Mouse (Mus musculus): ENCODE data around the gene Gfra1.
A peak's percentile ranks its signal among the peaks of the same experiment; 100 is the strongest.

Gene Gfra1

DNA sequence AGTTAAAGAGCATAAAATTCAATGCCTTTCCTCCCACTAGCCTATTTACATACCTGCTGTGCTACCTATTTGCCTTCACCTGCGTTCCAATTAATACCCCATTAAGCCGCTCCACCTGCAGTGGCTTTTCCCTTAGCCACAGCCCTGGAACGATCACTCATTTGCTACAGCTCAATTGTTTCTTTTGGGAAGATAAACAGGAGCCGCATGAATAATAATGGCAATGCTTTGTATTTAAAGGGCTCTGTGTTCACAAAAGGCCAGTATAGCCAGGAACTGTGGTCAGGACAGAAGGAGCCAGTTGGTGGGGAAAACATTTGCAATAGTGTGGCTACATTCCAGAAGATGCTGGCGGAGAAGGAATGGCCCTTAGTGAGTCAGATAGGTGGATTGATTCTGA is 141.1 kb downstream of the Gfra1 start:
- DNase-seq, result no peak

DNA sequence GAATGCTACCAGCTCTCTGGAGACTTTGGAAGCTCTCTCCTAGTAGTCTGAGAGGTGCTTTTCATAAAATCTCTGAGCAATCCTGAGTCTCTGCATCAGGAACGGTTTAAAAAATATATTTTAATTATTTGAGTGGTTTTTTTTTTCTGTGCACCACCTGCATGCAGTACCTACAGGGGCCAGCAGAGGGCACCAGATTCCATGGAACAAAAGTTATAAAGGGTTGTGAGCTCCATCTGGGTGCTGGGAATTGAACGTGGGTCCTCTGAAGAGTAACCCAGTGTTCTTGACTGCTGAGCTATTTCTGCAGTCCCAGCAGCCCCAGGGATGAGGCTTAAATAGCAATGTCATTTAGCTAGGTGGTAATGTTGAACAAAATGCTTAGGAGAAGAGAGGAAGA is 141.9 kb downstream of the Gfra1 start:
- DNase-seq, result no peak

DNA sequence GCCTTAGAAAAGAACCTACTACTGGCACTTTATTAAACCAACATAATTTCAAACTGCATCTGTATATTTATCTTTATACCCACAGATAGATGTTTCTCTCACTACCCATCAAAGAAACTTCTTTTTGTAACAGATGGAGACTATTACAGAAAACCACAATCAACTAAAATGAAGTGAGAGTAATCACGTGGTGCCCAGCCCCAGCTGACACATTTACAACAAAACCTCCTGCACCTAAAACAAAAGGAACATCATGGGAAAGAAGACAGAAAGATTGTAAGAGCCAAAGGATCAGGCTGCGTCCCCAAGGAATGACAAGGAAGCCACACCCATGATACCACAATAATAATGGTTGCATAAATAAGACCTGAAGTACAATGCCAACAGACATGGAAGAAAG is 143.2 kb downstream of the Gfra1 start:
- no peak for DNase-seq

DNA sequence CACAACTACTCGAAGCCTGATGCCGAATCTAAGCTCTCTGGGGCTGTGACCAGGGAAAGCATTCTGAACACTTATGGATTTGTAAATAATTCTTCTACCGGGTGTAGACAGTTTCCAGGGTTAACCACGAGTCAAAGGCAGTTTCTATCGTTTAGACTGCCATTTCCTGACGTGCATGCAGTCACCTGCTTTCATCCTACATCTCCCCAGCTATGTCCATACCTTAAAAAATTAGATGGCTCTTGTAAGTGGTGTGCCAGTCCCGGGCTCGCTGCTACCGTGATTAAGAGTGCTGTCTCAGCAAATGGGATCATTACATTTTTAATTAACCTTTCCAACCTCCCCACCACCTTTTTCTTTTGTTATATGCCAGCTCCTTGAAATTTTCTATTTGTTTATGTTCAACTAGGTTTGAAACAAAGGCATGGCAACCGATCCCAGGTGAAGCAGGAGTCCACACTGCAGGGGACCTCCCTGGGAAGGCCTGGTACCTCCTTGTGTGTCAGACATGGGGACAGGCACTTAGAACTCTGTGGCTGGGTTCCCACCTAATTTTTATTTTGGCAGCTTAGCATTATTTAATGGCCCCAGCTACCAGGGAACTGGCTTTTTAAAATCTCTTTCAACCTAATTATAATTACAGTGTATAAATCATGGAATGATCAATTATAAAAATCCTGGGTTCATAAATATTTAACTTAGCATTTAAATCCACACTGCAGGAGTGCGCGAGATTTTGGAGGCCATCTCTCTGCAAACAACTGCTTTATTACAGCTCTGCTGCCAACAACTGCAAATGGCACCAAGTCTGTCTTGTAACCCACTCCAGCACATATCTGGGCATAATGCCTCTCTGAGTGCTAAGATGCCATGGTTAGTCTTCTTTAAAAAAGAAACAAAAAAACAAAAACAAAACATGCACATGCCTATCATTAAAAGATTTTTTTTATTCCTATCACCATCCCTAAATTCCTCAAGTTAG is 145.1 kb downstream of the Gfra1 start:
- DNase-seq, result no peak

DNA sequence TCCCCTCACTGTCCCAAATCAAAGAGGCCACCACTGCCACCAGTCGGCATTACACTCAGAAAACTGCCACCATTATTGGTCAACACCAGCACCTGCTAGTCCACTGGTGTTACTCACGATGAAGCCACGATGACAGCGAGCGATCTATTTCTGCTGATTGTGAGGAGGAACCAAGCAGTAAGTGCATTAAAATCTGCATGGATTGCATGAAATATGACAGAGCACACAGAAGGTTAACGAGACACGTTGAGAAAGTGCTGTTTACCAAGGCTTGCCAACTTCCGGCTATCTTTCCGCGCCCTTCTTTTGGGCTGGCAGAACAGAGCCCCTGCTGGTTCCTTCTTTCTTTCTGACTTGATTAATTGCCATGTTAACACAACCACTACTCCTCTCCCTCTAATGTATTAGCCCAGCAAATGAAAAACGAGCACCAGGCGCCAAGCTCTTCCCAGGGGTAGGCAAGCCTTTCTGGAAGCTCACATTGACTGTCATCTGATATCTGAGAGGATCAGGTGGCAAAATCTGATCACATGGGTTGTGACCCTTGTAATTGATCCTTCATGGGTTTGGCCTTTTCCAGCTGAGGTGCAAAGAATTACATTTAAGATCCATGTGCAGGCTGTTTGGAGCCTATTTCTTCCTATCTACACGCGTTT is 146.0 kb downstream of the Gfra1 start:
- DNase-seq, result no peak

DNA sequence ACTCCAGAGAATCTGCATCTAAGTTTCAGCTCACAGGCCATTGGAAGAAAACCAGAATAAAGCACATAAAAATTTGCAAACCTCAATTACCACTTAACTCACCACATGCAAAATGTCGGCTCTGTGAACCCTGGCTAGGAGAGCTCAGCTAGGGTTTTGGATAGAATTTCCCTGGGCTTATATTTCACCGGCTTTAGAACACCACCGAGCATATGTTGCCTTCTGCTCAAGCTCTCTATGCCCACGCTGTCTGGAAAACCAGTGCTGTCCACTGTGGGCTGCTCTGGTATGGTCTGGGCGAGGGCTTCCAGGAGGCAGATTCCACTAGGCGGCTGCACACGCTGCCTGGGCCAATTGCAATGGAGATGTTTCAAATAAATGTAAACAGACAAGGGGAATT is 154.6 kb downstream of the Gfra1 start:
- DNase-seq, result no peak

DNA sequence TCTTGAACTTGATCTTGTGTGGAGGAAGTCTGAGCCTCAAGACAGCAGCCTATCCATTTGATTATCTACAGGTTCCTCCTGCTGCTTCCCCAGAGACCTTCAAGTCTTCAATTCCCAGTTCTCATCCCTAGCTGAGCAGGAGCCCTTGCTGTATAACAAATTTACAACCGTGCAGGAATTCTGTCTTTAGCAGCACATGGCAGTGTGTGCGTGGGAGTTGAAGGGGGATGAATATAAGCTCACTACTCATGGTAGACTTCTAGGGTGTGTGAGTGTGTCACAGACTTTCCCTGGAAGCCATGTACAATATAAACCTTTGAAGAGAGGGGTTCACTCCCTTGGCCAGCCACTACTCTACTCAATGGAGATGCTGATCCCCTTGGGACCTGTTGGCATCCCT is 157.8 kb downstream of the Gfra1 start:
- DNase-seq, result no peak

DNA sequence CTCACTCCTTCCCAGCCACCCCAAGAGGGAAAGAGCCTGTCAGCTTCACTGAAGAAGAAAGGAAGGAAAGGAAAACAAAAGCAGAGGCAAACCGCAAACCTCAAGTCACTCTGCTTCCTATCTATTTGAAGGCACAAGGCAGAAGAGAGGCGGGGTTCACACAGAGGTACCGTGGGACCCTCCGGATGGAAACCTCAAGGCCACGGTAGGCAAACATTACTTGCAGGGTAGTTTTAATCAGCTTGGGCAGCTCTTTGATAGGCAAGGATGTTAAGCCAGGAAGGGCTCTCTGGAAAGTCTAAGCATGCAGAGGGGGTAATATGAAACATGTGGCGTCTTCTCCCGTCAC is 158.9 kb downstream of the Gfra1 start:
- peak; percentile 11 to 44 for DNase-seq

DNA sequence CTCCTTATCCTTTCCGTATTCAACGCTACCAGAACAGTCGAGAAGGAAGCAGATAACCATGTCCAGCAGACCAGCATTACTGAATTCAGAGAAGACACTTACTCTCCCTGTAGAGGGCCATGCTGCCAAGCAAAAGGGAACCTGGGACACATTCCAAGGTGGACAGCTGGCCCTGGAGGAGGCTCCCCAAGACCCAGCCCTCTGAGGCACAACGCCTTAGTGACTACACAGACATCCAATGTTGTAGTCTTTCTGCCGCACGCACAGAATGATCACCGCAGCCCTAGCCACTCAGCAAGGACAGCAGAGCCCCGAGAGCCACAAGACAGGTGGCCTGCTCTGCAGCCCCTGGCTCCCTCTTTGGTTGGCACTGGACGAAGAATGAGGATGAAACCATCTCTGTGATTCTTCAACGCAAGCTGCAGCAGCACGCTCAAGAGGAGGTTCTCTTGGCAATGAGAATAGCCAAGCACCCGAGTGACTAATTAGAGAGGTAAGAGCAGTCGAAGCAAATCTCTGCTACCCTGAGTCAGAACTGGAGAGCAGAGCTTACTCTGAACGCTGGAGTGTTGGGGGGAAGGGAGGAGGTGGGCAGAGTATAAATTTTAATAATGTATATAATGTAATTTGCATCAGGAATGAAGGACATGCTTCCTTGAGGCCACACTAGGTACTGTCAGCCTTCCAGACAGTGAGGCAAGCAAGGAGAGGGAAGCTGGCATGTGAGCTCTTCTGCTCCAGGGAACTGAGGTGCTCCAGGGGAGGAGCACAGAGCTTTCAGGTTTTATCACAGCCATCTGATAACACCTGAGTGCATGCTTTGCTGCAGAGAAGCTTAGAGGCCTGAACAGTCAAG is 159.5 kb downstream of the Gfra1 start:
- no peak for DNase-seq

DNA sequence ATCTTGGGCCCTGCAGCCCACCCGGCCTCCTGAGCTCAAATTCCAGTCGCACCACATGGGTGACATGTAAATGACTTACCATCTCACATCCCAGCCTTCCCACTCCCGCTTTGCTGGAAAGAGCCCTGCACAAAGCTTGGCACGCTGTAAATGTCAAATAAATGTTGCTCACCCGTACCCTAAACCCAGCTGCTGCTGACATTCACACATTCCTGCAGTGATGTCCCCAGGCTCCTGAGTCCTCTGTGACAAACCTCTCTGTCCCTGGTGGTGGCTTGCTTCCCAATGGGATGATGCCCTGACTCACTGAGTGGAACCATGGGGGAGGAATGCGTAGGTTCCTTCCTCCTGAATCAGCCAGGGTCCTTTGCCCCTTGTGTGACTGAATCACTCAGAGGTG is 167.6 kb downstream of the Gfra1 start:
- DNase-seq, result no peak

DNA sequence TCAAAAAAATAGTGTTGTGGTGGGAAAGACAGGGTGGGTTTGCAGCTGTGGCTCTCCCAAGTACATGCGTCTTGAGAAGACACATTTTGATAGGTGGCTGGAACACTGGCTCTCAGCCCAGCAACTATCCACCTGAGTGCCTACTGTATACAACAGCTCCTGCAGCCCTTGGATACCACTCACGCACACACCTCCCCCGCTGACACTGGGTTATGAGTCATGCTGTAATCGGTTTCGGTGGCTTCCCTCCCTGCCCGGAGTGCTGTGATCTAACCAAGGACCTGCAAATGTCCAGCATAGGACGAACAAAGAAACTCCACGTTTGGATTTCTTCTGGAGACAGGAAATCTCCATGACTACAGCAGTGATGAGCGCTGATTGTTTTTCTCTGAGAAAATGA is 180.4 kb downstream of the Gfra1 start:
- DNase-seq, result no peak

DNA sequence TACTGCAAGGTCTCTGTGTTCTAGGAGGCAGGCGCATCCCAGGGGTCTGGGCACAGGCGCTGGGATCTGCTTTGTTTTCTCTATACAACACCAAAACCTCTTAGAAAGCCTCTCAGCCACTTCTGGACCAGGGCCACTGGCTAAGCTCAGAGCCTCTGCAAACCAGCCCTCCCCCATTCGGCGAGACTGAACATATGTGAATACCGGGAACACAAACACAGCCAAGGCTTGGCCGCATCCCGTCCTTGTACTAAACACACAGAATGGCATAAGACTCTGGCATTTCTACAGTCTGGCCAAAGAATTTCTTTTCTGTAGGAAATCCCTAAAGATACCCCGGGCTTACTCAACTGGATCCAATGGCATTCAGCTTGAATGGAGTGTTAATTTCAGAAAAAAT is 183.9 kb downstream of the Gfra1 start:
- no peak for DNase-seq

DNA sequence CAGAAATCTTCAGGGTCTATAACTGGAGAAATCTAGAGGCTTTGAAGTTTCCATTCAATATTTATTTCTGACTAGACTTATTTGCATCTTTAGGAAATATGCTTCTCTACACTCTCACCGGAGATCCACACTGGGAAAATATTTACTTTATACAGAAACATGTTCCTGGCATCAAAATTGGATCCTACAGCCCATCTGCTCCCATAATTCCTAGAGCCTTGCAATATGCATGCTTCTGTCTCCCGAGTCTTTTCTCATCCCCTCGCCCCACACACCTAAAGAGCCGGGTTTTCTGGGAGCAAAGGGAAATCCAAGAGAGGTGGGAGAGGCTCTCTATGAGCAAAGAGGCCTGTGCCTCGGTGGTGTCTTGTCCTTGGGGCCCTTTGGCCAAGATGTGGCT is 184.9 kb downstream of the Gfra1 start:
- no peak for DNase-seq

DNA sequence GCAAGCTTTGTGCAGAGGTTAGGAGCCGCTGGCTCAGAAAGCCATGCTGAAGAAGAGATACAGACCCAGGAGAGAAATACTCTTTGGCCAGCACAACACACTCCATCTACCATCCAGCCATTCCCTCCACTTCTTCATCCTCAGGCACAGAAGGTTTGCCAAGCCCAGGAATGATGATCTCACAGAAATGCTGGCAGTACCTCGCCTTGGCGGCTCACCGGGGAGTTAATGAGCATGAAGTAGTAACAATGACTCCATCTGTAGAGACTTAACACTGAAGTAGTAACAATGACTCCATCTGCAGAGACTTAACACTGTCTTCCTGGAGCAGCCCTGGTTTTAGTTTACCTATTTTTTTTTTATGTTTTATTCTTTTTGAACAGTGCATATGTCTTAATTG is 187.2 kb downstream of the Gfra1 start:
- no peak for DNase-seq

DNA sequence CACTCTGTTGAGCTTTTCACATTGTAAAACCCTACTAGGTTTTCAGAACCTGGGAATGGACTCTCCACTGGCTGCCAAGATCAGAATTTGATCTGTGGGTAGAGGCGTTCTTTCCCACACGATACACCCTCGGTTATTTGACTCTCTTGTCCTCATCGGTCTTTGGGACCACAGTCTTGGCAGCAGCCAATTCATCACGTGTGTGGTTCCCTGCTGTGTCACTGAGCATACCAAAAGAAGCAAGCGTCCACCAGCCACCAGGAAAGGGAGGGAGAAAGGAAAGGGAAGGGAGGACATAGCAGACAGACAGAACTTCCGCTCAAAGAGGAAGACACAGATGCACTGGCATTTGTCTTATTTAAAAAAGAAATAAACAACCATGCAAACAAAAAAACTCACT is 189.1 kb downstream of the Gfra1 start:
- no peak for DNase-seq

DNA sequence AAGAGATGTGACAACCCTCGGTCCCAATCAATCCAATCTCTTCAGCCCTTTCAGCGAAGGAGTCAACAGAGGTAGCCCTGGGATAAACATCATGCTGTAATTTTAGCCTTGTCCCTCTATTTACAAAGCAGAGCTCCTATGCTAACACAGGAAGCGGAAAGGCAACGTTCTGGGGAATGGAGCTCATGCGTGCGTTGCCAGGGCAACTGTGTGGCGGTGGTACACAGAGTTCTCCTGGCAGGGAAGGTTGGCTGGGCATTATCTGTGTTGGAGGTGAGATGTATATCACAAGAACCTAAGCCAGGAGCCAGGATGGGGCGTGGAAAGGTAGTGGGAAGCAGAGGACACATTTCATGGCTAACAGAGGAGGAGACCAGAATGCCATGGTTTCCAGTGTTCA is 194.8 kb downstream of the Gfra1 start:
- DNase-seq, result no peak

DNA sequence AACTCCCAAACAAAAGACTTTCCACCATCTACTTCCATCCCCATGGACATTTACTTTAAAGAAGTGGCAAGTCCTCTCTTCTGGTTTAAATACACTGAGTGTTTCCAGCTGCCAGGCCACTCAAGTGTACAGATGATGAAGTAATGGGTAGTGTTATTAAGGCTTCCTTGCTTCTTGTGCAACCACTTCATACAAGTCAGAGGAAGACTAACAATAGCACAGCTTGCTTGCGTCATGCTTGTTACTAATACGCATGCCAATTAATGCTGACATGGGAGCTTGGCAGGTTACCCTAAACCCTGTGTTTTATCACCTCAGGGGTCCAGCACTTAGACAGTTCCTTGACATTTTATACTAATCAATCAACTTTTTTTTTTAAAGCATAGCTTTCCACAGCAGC is 196.5 kb downstream of the Gfra1 start:
- DNase-seq, result no peak

DNA sequence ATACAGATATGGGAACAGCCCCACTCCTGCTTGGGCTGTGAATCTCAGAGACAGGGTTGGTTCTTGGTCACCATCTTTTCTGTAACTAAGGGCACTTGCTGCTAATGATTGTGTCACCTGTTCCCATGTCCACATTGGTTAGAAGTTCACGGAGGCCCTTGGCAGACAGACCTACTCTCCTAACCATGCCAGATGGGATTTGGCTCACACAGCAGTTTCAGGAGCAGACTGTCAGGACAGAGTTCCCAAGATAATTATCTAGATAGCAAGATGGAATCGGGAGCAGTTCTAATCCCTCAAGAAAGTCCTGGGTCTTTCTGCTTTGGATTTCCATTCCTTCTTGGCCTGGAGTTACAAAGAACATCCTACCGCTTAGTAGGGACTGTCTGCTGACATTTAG is 199.2 kb downstream of the Gfra1 start:
- no peak for DNase-seq

DNA sequence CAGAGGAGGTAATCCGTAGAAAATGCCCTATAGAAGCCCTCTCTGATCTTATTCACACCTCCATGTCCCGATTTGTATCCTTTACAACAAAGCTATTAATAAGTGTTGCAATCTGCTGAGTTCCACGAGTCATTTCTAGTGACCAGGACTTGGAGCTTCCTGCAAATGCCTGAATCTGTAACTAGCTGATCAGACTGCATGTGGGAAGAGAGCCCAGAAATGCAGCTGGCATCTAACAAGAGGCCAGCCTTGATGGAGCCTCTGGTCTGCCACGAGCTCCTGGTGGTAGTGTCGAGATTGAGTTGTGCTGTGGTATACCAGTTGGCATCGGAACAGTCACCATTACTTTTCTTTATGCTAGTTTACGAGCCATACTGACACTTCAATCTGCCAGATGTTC is 200.3 kb downstream of the Gfra1 start:
- no peak for DNase-seq

DNA sequence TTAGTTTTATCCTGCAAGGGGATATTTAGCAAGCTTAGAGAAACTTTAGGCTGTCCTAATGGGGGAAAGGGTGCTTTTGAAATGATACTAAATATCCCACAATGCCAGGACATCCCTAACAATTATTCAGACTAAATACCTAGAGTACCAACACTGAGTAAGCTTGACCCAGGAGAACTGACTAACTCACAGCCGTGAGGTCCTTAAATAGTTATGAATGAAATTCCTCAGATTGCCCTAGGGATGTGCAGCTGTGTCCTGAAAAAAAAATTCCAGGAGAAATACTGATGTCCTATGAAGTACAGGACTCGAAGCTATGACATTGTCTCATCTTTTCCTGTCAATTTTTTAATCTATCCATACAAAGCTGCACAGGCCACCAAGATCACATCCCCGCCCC is 201.5 kb downstream of the Gfra1 start:
- no peak for DNase-seq

DNA sequence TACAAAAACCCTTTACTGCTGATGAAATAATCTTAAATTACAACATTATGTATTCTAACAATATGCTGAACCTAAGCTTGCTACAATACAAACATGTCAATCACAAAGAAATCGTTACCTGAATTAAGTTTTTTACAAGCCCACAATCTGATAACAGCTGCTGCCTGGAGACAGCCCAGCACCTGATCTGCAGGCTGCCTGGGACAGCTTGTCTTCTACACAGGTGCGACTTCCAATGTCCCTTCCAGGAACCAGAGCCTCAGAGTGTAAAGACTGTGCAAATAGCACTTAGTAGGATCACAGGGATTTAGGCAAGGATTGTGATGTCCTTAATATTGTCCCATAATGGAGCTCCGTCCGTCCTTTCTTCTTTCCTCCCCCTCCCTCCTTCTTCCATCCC is 204.0 kb downstream of the Gfra1 start:
- no peak for DNase-seq

DNA sequence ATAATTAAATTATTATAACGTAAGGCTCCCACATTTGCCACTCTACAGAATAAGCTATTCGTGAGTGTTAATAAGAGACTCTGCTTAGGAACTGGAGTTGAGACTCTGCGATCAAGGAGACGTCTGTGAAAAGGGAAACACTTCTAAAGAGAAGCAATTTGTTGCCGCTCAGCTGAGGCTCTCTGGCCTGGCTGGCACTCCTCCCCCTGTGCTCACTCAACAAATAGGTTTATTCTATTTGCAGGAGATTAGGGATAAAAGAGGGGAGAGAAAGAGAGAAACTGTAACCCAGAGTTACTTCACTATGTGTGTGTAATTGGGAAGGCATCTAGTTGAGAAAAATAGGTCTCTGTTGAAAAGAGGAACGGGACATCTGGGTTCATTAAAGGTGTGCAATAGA is 204.6 kb downstream of the Gfra1 start:
- no peak for DNase-seq

DNA sequence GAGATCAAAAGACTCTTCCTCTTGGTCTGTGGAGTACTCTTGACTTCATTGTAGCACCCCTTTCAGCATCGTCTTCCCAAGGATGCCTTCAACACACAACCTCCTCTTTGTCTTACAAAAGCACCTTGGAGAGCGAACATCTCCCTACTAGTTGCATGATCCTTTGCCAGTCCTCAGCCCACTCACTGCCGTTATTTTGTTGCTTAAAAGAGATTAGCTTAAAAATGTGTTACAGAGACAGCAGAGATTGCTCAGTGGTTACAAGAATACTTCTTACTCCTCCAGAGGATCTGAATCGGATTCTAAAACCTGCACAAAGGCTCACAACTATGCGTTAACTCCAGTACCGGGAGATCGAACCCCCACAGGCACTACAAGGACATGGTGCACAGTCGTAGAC is 205.5 kb downstream of the Gfra1 start:
- DNase-seq, result no peak

DNA sequence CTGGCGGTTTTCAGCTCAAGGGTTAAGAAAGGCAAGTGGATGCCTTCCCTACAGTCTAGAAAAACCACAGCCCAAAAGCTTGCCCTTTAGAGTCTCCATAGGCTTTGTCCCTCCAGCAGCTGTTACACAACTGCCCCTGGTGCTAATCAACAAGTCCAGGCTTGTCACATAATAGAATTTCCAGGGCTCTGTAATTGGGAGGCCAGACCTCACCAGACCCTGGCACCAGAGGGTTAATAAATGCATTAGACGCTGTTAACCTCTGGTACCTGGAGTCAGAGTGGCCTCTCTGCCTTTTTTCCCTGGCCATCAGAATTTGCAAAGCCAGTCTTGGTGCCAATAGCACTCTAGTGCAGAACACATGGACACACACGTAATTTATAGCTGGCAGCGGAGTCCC is 211.6 kb downstream of the Gfra1 start:
- DNase-seq, result no peak
